Mouse (Mus musculus) kidney, postnatal 25 days (tissue): ENCODE results near the gene Cactin.

Experiments
- DNase-seq, 2 experiments: peaks; one replicate each; pipeline ENCODE4 v3.0.0; 2021; ENCODE audit warnings: mixed read lengths in 2 of 2

The Cactin gene

GRCm38 (mm10) chr10:81365672-81366476 lies 45.0 kb downstream of the Cactin start, which contains the start of gene 4930404N11Rik:
Gene 4930404N11Rik (minus strand): TSS chr10:81365816.
- DNase-seq = no peak

DNA sequence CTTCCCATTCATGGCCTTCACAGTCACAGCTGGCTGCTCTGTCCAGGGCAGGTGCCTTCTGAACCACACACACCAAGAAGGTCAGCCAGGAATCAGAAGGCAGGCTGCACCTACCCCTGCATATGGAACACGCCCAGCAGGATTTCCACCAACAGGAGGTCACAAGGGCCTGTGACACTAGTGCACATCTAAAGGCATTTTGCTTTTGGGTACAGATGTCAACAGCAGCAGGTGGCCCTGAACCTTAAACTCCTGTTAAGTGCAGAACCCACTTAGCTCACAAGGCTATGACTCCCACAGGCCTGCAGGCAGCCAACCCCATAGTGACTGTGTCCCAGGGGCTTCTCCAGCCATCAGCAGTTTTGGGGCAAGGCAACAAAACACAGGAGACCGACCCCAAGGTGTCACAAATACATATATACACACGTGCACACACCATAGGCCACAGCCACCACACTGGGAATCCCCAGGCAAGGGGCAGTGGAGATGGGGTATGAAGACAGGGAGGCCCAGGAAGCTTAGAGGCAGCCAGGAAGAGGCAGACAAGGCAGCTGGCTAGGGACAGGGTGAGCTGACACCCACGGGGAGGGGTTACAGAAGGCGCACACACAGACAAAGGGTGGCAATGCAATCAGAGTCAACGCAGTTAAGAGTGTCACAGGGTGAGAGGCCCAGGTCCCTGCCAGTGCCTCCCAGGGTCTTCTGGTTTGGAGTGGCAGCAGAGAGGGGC lies 45.7 kb downstream of the Cactin start:
- no peak for DNase-seq

GRCm38 (mm10) chr10:81367207-81367495 lies 46.2 kb downstream of the Cactin start:
- DNase-seq = no peak

DNA sequence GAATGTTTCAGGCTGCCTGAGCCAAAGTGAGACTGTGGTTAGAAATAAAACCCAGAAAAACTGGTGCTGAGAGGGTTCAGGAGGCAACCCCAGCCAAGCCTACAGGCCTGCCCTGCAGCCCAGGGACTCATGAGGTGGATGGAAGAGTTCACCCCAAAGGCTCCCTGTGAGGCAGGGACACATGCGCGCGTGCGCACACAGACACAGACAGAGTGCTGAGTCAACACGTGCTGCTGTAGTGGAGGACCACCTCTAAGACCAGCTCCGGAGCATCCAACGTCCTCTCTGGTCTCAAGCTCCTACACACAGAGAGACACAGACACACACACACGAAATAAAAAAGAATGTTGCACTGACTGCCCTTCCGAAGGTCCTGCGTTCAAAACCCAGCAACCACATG lies 54.4 kb downstream of the Cactin start:
- DNase-seq = no peak
